Mouse (Mus musculus) neural tube, embryonic 12.5 days (tissue): ENCODE results near the gene 4833427G06Rik. TPM values are rescaled to one million over a fixed set of nuclear protein-coding genes. Genes with fewer than 3 reads are reported as not detected.
"Not testable (repeated sequence)": the region's sequence is repeated elsewhere in the genome, so short reads cannot be mapped to it uniquely, and the experiment has no call there.

Source experiments
- ATAC-seq: fragments of 200-750 bp; cut with Nextera tagmentation; 2 replicates; pipeline ENCODE4 v1.8.0; 2017; ENCODE audit warnings: low read depth, mild to moderate bottlenecking, moderate TSS enrichment, moderate library complexity; ENCODE audit not compliant: low FRiP score
- H3K27ac ChIP-seq: fragments of 300-500 bp; sonication (generic); 2 replicates; pipeline ENCODE4 v1.5.1; 2016
- H3K27me3 ChIP-seq: fragments of 300-500 bp; sonication (generic); replicated peaks from 2 replicates; pipeline ENCODE4 v1.6.1; 2016; ENCODE audit warnings: mild to moderate bottlenecking
- H3K36me3 ChIP-seq: fragments of 300-500 bp; sonication (generic); 2 replicates; pipeline ENCODE4 v1.6.1; 2016; ENCODE audit warnings: mild to moderate bottlenecking
- H3K4me1 ChIP-seq: fragments of 300-500 bp; sonication (generic); 2 replicates; pipeline ENCODE4 v1.6.1; 2016
- H3K4me2 ChIP-seq: fragments of 300-500 bp; sonication (generic); replicated peaks from 2 replicates; pipeline ENCODE4 v1.6.1; 2016; ENCODE audit warnings: mild to moderate bottlenecking
- H3K4me3 ChIP-seq: fragments of 300-500 bp; sonication (generic); 2 replicates; pipeline ENCODE4 v1.5.1; 2016
- H3K9ac ChIP-seq: fragments of 300-500 bp; sonication (generic); 2 replicates; pipeline ENCODE4 v1.6.1; 2016; ENCODE audit warnings: mild to moderate bottlenecking
- H3K9me3 ChIP-seq: fragments of 300-500 bp; sonication (generic); 2 replicates; pipeline ENCODE4 v1.6.1; 2016; ENCODE audit warnings: mild to moderate bottlenecking
- WGBS: fragments of 180-500 bp; shearing (Covaris S2); methylation state at CpG from one replicate; pipeline ENCODE4 v1.1.7; 2016; 5-methylcytosine and 5-hydroxymethylcytosine counted together
- polyA plus RNA-seq: library from polyadenylated mRNA; unstranded; fragments of >200 nt; fragmentation: Nextera tagmentation; extraction: Ambion mirVana; gene quantifications from 2 replicates; pipeline ENCODE4 v1.2.1, GENCODE M21; 2016

4833427G06Rik gene
- polyA plus RNA-seq = 0.20 TPM in 1 of 2 replicates, not detected in the other

DNA sequence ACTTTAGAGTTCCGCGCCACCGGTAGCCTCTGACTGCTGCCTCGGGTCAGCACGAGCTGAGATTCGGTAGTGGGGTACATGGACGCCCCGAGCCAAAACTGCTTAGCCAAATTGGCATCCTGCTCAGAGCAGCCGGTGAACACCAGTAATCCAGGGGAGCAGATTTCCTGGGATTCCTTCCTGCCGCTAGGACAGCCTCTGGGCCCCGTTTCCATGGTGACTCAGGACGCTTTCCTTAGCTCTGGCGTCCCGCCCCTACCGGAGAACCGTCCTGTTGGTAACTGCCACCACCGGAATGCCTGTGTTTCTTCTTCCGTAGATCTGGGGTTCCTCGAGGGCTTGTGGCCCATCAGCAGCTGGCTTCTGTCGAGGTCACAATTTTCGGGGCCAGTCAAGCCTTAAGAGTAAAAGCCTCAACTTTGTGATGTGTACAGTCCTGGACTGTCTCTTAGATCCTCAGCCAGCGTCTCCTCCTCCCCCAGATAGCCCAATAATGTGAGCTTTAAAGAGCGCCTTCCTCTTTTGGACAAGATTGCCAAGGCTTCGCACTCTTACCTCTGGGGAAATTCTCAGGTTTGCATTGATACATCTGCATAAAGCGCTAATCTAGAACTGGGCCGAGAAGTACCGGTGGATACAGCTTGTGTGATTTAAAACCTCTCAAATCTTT is at the start of gene 4833427G06Rik:
Gene 4833427G06Rik (minus strand): TSS at position 323 of the 670 bp plus-strand sequence.
- 8% methylated on average over 27 of the region's 27 CpGs for WGBS
- H3K9ac ChIP-seq = no peak within 1 kb of the TSS
- peak within 1 kb of the TSS; percentile 100 for H3K4me2 ChIP-seq
- H3K4me3 ChIP-seq = 0 out of 2 replicates have a peak within 1 kb of the TSS, but pooled peaks have one; percentile 58
- H3K4me1 ChIP-seq = peaks cover 14% of the 10 kb centered on the region
- H3K27me3 ChIP-seq = peaks cover 3% of the 10 kb centered on the region; the same call in 1 of the 2 replicates
- ATAC-seq = peak; percentile 79
- H3K9me3 ChIP-seq = no peaks in the 10 kb centered on the region
- H3K36me3 ChIP-seq = no peaks in the 10 kb centered on the region
- no peak within 1 kb of the TSS for H3K27ac ChIP-seq

DNA sequence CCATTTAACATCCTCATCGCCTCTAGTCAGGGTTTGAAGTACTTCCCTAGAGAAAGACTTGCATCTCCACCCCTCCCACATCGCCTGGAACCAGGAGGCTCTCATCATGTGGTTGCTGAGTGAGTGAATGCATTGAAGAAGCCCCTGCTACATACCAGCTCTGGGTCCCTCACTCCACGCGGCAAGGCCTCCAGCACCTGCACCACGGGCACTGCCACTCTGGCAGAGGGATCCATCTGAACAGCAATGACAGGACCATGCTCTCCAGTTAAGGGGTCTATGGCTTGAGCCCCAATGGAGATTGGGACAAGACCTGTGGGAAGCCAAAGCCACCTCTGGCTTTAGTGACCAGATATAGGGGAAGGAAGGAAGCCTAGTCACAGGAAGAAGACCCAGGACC is 45.4 kb upstream of the 4833427G06Rik start:
- WGBS = 86% methylated on average over 5 of the region's 5 CpGs
- H3K27me3 ChIP-seq = no peaks in the 10 kb centered on the region
- H3K9ac ChIP-seq = no peak overlapping the region
- H3K4me3 ChIP-seq = no peak overlapping the region
- no peak overlapping the region for H3K27ac ChIP-seq
- H3K4me1 ChIP-seq = no peaks in the 10 kb centered on the region
- H3K4me2 ChIP-seq = no peak overlapping the region
- no peaks in the 10 kb centered on the region for H3K36me3 ChIP-seq
- H3K9me3 ChIP-seq = no peaks in the 10 kb centered on the region
- ATAC-seq = no peak

DNA sequence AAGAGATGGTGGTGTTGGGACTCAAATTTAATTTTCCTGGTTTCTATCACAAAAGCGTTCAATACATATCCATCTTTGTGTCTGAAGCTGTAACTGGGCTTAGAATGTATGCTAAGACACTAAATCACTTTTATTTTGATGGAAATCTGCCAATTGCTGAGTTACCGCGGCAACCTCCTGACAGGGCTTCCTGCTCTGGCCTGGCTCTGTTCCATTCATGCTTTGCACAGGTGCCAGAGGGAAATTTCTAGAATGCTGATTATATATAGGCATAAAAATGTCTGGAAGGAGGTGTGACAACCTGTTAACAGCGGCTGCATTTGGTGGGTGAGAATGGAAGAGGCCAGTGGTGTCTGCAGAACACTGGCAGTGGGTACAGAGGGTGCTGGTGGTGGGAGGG is 44.6 kb upstream of the 4833427G06Rik start:
- H3K9ac ChIP-seq = no peak overlapping the region
- H3K27ac ChIP-seq = no peak overlapping the region
- ATAC-seq = no peak
- H3K9me3 ChIP-seq = no peaks in the 10 kb centered on the region
- no peak overlapping the region for H3K4me2 ChIP-seq
- H3K4me1 ChIP-seq = no peaks in the 10 kb centered on the region
- H3K27me3 ChIP-seq = no peaks in the 10 kb centered on the region
- WGBS = 83% methylated on average over 4 of the region's 4 CpGs
- no peaks in the 10 kb centered on the region for H3K36me3 ChIP-seq
- no peak overlapping the region for H3K4me3 ChIP-seq

DNA sequence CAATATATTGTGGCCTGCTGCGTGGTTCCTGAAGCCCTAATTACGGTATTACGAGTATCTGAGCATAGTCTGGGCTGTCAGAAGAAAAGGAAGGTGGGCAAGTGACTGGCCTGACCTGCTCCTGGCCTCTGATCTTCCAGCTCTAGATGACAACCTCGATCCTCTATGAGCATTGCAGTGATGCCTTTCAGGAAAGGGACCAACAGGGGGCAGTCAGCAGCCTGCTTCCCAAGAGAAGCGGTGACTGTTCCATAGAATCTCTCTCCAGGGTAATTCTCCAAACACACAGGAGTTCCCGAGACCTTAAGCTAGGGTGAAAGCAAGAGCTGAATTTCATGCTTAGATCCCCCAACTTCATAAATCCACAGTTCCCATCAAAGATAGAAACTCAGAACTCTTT is 42.3 kb upstream of the 4833427G06Rik start:
- H3K4me1 ChIP-seq = no peaks in the 10 kb centered on the region
- 75% methylated on average over 6 of the region's 6 CpGs for WGBS
- H3K9me3 ChIP-seq = no peaks in the 10 kb centered on the region
- H3K36me3 ChIP-seq = no peaks in the 10 kb centered on the region
- ATAC-seq = no peak
- no peaks in the 10 kb centered on the region for H3K27me3 ChIP-seq
- no peak overlapping the region for H3K27ac ChIP-seq
- H3K4me3 ChIP-seq = no peak overlapping the region
- H3K4me2 ChIP-seq = no peak overlapping the region
- no peak overlapping the region for H3K9ac ChIP-seq

DNA sequence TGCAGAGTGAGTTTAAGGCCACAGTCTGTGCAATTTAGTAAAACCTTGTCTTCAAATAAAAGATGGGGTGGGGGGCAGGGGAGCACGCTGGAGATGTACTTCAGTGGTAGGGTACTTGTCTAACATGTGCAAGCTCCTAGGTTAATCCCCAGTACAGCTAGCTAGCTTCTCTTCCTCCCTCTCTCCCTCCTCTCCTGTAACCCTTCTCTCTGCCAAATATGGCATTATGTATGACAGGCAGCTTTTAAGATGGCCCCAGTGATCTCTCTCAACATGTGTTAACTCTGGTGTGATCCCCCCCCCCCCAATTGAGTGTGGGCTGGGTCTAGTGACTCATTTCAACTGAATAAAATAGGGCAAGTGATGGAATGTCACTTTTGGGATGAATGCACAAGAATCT is 41.6 kb upstream of the 4833427G06Rik start:
- 96% methylated on average over 1 of the region's 1 CpGs for WGBS
- no peak for ATAC-seq
- H3K9me3 ChIP-seq = no peaks in the 10 kb centered on the region

DNA sequence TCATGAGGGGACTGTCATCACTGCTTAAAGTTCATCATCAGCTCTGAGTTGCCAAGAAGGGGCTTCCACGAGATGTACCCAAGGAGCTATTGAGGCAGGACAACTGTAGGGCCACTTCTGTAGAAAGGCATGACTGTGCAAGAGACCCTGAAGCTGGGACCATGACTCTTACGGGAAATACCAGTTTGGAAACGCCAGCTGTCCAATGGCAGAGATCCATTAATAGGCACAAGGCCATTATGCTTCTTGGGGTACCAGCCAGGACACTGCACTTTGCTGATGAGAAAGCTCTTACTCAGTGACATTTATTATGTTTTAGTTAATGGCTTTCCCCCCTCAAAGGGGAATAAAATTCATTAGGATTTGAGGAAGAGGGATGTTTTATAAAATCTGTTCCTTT is 38.8 kb upstream of the 4833427G06Rik start:
- H3K4me3 ChIP-seq = no peak overlapping the region
- no peak overlapping the region for H3K9ac ChIP-seq
- no peak overlapping the region for H3K4me2 ChIP-seq
- no peak for ATAC-seq
- no peaks in the 10 kb centered on the region for H3K9me3 ChIP-seq
- no peaks in the 10 kb centered on the region for H3K27me3 ChIP-seq
- H3K4me1 ChIP-seq = no peaks in the 10 kb centered on the region
- no peak overlapping the region for H3K27ac ChIP-seq
- 78% methylated on average over 3 of the region's 3 CpGs for WGBS
- H3K36me3 ChIP-seq = no peaks in the 10 kb centered on the region

More for the DNA sequence above, 41.6 kb upstream of the 4833427G06Rik start:
- no peaks in the 10 kb centered on the region for H3K4me1 ChIP-seq
- H3K36me3 ChIP-seq = no peaks in the 10 kb centered on the region
- no peak overlapping the region for H3K27ac ChIP-seq
- H3K4me3 ChIP-seq = no peak overlapping the region
- H3K9ac ChIP-seq = no peak overlapping the region
- no peak overlapping the region for H3K4me2 ChIP-seq
- H3K27me3 ChIP-seq = no peaks in the 10 kb centered on the region

DNA sequence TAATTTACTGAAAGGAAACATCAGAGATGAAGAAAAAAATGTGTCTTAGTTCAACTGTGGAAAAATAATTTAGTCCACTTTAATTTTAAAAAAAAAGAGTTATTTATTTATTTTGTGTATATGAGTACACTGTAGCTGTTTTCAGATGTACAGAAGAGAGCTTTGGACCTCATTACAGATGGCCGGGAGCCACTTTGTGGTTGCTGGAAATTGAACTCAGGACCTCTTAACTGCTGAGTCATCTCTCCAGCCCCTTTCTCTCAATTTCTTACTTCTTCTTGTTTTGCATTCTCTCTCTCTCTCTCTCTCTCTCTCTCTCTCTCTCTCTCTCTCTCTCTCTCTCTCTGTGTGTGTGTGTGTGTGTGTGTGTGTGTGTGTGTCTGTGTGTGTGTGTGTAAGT is 37.5 kb upstream of the 4833427G06Rik start:
- H3K27ac ChIP-seq, H3K9me3 ChIP-seq, H3K9ac ChIP-seq, ATAC-seq, H3K4me1 ChIP-seq, H3K4me2 ChIP-seq, H3K36me3 ChIP-seq, H3K4me3 ChIP-seq, H3K27me3 ChIP-seq: not testable (repeated sequence)
- 78% methylated on average over 1 of the region's 1 CpGs for WGBS

DNA sequence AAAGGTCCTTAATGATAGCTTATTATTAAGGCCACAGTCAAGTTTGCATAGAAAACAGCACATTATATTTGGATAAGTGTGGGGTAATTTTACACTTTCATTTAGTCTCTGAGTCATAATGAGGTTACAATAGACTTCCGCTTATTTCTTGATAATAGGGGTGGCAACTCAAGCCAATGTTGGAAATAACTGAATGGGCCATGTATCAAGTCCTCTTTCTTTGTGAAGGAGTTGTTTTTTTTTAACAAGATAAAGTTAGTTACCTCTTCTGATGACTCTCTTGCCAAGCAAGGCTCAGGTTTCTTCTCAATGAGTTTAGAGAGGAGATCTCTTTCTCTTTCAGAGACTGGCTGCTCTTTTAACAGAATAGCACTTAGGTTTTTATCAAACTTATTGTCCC is 36.4 kb upstream of the 4833427G06Rik start:
- Histone ChIP-seq H3K36me3 (no peaks in the 10 kb centered on the region), H3K4me3 (no peak overlapping the region), H3K27ac (no peak overlapping the region), H3K4me2 (no peak overlapping the region), H3K27me3 (no peaks in the 10 kb centered on the region), H3K9ac (no peak overlapping the region), H3K9me3 (no peaks in the 10 kb centered on the region), H3K4me1 (no peaks in the 10 kb centered on the region)
- no peak for ATAC-seq
- 93% methylated on average over 1 of the region's 1 CpGs for WGBS

DNA sequence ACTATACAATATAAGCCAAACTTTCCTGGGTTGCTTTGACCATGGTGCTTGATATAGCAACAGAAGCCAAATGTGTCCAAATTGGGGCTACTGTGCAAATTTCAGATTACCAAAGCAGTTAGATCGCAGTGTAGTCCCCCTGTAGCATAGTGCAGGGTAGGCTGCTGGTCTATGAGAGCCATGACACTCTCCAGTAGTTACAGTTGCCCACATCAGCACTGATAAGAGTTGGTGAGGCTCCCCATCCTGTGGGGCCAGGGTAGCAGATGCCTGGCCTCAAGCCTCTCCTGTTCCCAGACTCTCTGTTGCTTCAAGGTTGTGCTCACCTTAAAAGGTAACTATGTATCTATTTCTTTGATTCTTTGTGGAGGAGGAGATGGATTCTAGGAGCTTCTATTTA is 36.0 kb upstream of the 4833427G06Rik start:
- Histone ChIP-seq H3K9ac (no peak overlapping the region), H3K36me3 (no peaks in the 10 kb centered on the region), H3K4me1 (no peaks in the 10 kb centered on the region), H3K4me2 (no peak overlapping the region), H3K27ac (no peak overlapping the region), H3K27me3 (no peaks in the 10 kb centered on the region), H3K9me3 (no peaks in the 10 kb centered on the region), H3K4me3 (no peak overlapping the region)
- no peak for ATAC-seq
- WGBS = 97% methylated on average over 1 of the region's 1 CpGs

DNA sequence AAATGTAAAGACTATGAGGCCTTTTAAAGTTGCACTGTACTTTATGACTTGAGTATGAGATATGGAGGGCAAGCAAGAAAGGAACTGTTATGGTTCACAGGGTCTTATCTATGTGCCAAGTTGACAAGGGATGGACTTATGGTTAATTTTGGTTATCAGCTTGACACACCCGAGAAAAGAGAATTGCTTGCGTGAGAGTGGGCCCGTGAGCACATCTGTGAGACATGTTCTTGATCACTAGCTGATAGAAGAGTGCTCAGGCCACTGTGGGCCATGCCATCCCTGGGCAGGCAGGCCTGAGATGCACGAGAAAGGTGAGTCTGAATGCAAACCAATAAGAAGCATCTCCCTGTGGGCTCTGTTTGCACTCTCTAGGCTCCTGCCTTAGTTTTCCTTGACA is 35.6 kb upstream of the 4833427G06Rik start:
- Histone ChIP-seq H3K36me3 (no peaks in the 10 kb centered on the region), H3K9ac (no peak overlapping the region), H3K4me2 (no peak overlapping the region), H3K4me3 (no peak overlapping the region), H3K4me1 (no peaks in the 10 kb centered on the region), H3K9me3 (no peaks in the 10 kb centered on the region), H3K27me3 (no peaks in the 10 kb centered on the region), H3K27ac (no peak overlapping the region)
- 89% methylated on average over 4 of the region's 4 CpGs for WGBS
- ATAC-seq = no peak

DNA sequence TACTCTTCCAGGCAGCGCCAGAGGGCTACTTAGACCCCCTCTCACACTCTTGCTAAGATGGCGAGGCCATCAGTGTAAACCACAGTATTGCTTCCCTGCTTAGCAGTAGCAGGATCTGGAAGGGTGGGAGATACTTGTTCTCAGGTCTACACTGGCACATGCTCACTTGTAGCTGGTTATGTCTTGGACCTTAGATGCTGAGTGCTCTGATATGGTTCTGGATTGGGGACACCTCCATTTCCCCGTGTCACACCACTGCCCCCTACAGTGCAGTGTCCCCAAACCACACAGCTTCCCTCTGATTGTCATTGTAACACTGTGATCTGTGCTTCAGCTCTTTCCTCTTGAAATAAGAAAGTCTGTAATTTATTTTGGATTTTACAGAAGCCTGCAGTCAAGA is 35.1 kb upstream of the 4833427G06Rik start:
- Histone ChIP-seq H3K27me3 (no peaks in the 10 kb centered on the region), H3K4me3 (no peak overlapping the region), H3K27ac (no peak overlapping the region), H3K9ac (no peak overlapping the region), H3K4me1 (no peaks in the 10 kb centered on the region), H3K36me3 (no peaks in the 10 kb centered on the region), H3K9me3 (no peaks in the 10 kb centered on the region), H3K4me2 (no peak overlapping the region)
- WGBS = 67% methylated on average over 3 of the region's 3 CpGs
- no peak for ATAC-seq

DNA sequence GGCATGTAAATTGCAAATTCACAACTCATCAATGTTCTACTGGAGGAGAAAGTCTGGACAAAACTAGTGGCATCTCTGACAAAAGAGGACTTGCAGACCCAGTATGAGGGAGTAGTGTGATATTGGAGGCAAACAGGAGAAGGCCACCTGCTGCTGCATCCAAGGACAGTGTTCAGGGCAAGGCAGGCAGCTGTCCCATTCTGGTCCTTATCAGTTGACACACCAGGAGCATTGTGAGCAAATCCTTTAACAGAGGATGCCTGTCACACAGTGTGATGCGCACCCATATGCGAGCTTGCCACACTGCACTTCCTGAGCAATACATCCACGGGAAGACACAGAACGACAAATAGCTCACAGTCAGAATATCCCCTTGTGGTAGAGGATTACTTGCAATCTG is 12.9 kb upstream of the 4833427G06Rik start:
- no peak overlapping the region for H3K27ac ChIP-seq
- no peak overlapping the region for H3K9ac ChIP-seq
- H3K27me3 ChIP-seq = no peaks in the 10 kb centered on the region
- H3K4me3 ChIP-seq = no peak overlapping the region
- no peak overlapping the region for H3K4me2 ChIP-seq
- no peaks in the 10 kb centered on the region for H3K36me3 ChIP-seq
- WGBS = 92% methylated on average over 4 of the region's 4 CpGs
- no peaks in the 10 kb centered on the region for H3K9me3 ChIP-seq
- H3K4me1 ChIP-seq = no peaks in the 10 kb centered on the region
- no peak for ATAC-seq

DNA sequence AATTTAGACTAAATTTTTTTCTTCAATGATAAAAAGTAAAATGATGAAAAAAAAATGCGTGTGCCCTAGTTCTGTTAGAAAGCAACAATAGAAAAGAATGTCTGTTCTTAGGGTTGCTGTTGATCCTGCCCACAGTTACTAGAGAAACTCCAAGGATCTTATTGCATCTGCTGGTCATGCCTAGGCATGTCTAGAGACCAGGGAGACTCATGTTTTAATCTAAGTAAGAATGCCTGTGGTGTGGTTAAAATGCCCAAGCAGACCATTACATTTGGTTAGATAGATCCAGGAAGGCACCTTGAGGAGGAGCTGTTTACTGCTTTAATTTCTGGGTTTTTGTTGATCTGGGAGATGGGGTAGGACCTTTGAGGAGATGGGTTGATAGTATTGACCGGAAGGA is 3.9 kb upstream of the 4833427G06Rik start:
- Histone ChIP-seq H3K27me3 (peaks cover 3% of the 10 kb centered on the region; the same call in 1 of the 2 replicates), H3K27ac (no peak overlapping the region), H3K9ac (no peak overlapping the region), H3K4me3 (no peak overlapping the region), H3K4me2 (no peak overlapping the region), H3K4me1 (peaks cover 14% of the 10 kb centered on the region), H3K9me3 (no peaks in the 10 kb centered on the region), H3K36me3 (no peaks in the 10 kb centered on the region)
- WGBS = 87% methylated on average over 2 of the region's 2 CpGs
- ATAC-seq = no peak
